Mouse (Mus musculus) CH12.LX (cell line): ENCODE measurements around the gene Rpl23. TPM values are rescaled to one million over a fixed set of nuclear protein-coding genes. Genes with fewer than 3 reads are reported as not detected.

Experiments
- DNase-seq: peaks from one replicate; pipeline ENCODE4 v3.0.0-alpha.2; 2013; ENCODE audit errors: extremely low read depth
- H3K27ac ChIP-seq: 2 replicates; pipeline ENCODE4 v1.5.1; 2012; ENCODE audit warnings: low read depth, mild to moderate bottlenecking, control low read depth, moderate library complexity; ENCODE audit not compliant: insufficient read depth
- H3K27me3 ChIP-seq: replicated peaks from 2 replicates; pipeline ENCODE3; 2012; ENCODE audit warnings: inconsistent platforms
- H3K36me3 ChIP-seq, 2 experiments: replicated peaks in 1 of 2; 2 replicates each; pipeline versions ENCODE3 to v1.6.1; 2012; ENCODE audit warnings: inconsistent platforms in 1 of 2, low read length in 1 of 2, mild to moderate bottlenecking in 1 of 2, mixed read lengths in 1 of 2, moderate library complexity in 1 of 2; ENCODE audit not compliant: control insufficient read depth in 1 of 2, insufficient read depth in 1 of 2
- H3K4me1 ChIP-seq, 2 experiments: 2 replicates each; pipeline ENCODE4 v1.6.1; 2012; ENCODE audit warnings: inconsistent platforms in 1 of 2, moderate library complexity in 1 of 2; ENCODE audit not compliant: insufficient read depth in 2 of 2, control insufficient read depth in 1 of 2
- H3K4me2 ChIP-seq: 2 replicates; pipeline ENCODE4 v1.6.1; 2012; ENCODE audit warnings: low read depth, mild to moderate bottlenecking, control low read depth; ENCODE audit not compliant: poor library complexity, insufficient read depth, severe bottlenecking
- H3K4me3 ChIP-seq, 3 experiments: fragments of 150-350 bp in 1 of 3; sonication (generic) in 1 of 3; replicated peaks in 1 of 3; 2 replicates each; pipeline versions ENCODE3 to v1.5.1; 2011 to 2012; ENCODE audit warnings: low read depth in 2 of 3, low read length in 2 of 3, mild to moderate bottlenecking in 2 of 3, moderate library complexity in 2 of 3, control low read depth in 1 of 3, improper control_type of control experiment in 1 of 3, inconsistent platforms in 1 of 3, mixed read lengths in 1 of 3; ENCODE audit not compliant: poor library complexity in 1 of 3
- H3K79me2 ChIP-seq: replicated peaks from 2 replicates; pipeline ENCODE4 v1.6.1; 2012; ENCODE audit warnings: mild to moderate bottlenecking, moderate library complexity; ENCODE audit not compliant: control insufficient read depth, poor library complexity, insufficient read depth, severe bottlenecking; ENCODE audit errors: extremely low read depth
- H3K9ac ChIP-seq: 2 replicates; pipeline ENCODE4 v1.6.1; 2012; ENCODE audit warnings: low read depth, mild to moderate bottlenecking, control low read depth, moderate library complexity; ENCODE audit not compliant: insufficient read depth
- H3K9me3 ChIP-seq: replicated peaks from 2 replicates; pipeline ENCODE3; 2012; ENCODE audit warnings: low read length, inconsistent platforms, mixed read lengths
- CTCF ChIP-seq, 2 experiments: IDR thresholded peaks in 1 of 2; conservative IDR thresholded peaks in 1 of 2; 2 replicates each; pipeline ENCODE4 v1.5.1; 2011 to 2012; ENCODE audit warnings: low read depth in 2 of 2, low read length in 2 of 2, improper control_type of control experiment in 1 of 2, inconsistent platforms in 1 of 2, mild to moderate bottlenecking in 1 of 2, moderate library complexity in 1 of 2
- E2F4 ChIP-seq: IDR thresholded peaks from 2 replicates; pipeline ENCODE4 v1.6.1; 2011; ENCODE audit warnings: low read depth, low read length, improper control_type of control experiment; ENCODE audit not compliant: insufficient replicate concordance
- ELF1 ChIP-seq: IDR thresholded peaks from 2 replicates; pipeline ENCODE4 v1.6.1; 2014; ENCODE audit warnings: low read depth, mild to moderate bottlenecking, inconsistent platforms, low read length, improper control_type of control experiment
- EP300 ChIP-seq: IDR thresholded peaks from 2 replicates; pipeline ENCODE4 v1.6.1; 2011; ENCODE audit warnings: low read length, improper control_type of control experiment
- ETS1 ChIP-seq: conservative IDR thresholded peaks from 2 replicates; pipeline ENCODE4 v1.6.1; 2012; ENCODE audit warnings: low read depth, mild to moderate bottlenecking, inconsistent platforms, low read length, improper control_type of control experiment, moderate library complexity
- GABPA ChIP-seq: IDR thresholded peaks from 2 replicates; pipeline ENCODE4 v1.6.1; 2012; ENCODE audit warnings: low read depth, low read length, improper control_type of control experiment, inconsistent platforms; ENCODE audit not compliant: insufficient replicate concordance
- HCFC1 ChIP-seq: IDR thresholded peaks from 2 replicates; pipeline ENCODE4 v1.6.1; 2012; ENCODE audit warnings: low read depth, mild to moderate bottlenecking, inconsistent platforms, low read length, improper control_type of control experiment
- IRF4 ChIP-seq: IDR thresholded peaks from 2 replicates; pipeline ENCODE4 v1.6.1; 2014; ENCODE audit warnings: low read depth, mild to moderate bottlenecking, inconsistent platforms, low read length, improper control_type of control experiment
- JUND ChIP-seq: conservative IDR thresholded peaks from 2 replicates; pipeline ENCODE4 v1.6.1; 2011; ENCODE audit warnings: low read depth, low read length, improper control_type of control experiment
- KAT2A ChIP-seq: IDR thresholded peaks from 2 replicates; pipeline ENCODE4 v1.6.1; 2012; ENCODE audit warnings: low read length, improper control_type of control experiment, inconsistent platforms; ENCODE audit not compliant: insufficient replicate concordance
- MAFK ChIP-seq: IDR thresholded peaks from 2 replicates; pipeline ENCODE4 v1.6.1; 2011; ENCODE audit warnings: low read length, improper control_type of control experiment; ENCODE audit not compliant: insufficient replicate concordance
- MAX ChIP-seq: IDR thresholded peaks from 2 replicates; pipeline ENCODE4 v1.6.1; 2011; ENCODE audit warnings: low read length, improper control_type of control experiment
- MAZ ChIP-seq: IDR thresholded peaks from 2 replicates; pipeline ENCODE4 v1.6.1; 2012; ENCODE audit warnings: low read depth, mild to moderate bottlenecking, inconsistent platforms, low read length, improper control_type of control experiment, moderate library complexity
- MEF2A ChIP-seq: IDR thresholded peaks from 2 replicates; pipeline ENCODE4 v1.6.1; 2014; ENCODE audit warnings: low read depth, mild to moderate bottlenecking, inconsistent platforms, low read length, improper control_type of control experiment, borderline replicate concordance
- MXI1 ChIP-seq: IDR thresholded peaks from 2 replicates; pipeline ENCODE4 v1.6.1; 2011; ENCODE audit warnings: mild to moderate bottlenecking, low read depth, low read length, improper control_type of control experiment
- NELFE ChIP-seq: IDR thresholded peaks from 2 replicates; pipeline ENCODE4 v1.6.1; 2011; ENCODE audit warnings: low read depth, low read length, improper control_type of control experiment
- NRF1 ChIP-seq: IDR thresholded peaks from 2 replicates; pipeline ENCODE4 v1.6.1; 2014; ENCODE audit warnings: low read depth, mild to moderate bottlenecking, inconsistent platforms, low read length, improper control_type of control experiment, moderate library complexity
- PAX5 ChIP-seq: IDR thresholded peaks from 2 replicates; pipeline ENCODE4 v1.6.1; 2012; ENCODE audit warnings: low read length, inconsistent platforms, mixed read lengths
- POLR2A ChIP-seq: IDR thresholded peaks from 2 replicates; pipeline ENCODE4 v1.6.1; 2011; ENCODE audit warnings: low read depth, mild to moderate bottlenecking, improper control_type of control experiment, low read length
- RCOR1 ChIP-seq: conservative IDR thresholded peaks from 2 replicates; pipeline ENCODE4 v1.6.1; 2012; ENCODE audit warnings: low read depth, mild to moderate bottlenecking, inconsistent platforms, low read length, improper control_type of control experiment
- SIN3A ChIP-seq: IDR thresholded peaks from 2 replicates; pipeline ENCODE4 v1.6.1; 2012; ENCODE audit warnings: low read length, improper control_type of control experiment, inconsistent platforms
- SMC3 ChIP-seq: IDR thresholded peaks from 2 replicates; pipeline ENCODE4 v1.6.1; 2011; ENCODE audit warnings: low read depth, low read length, improper control_type of control experiment
- TBP ChIP-seq: conservative IDR thresholded peaks from 2 replicates; pipeline ENCODE4 v1.6.1; 2011; ENCODE audit warnings: low read depth, low read length, improper control_type of control experiment
- TCF12 ChIP-seq: IDR thresholded peaks from 2 replicates; pipeline ENCODE4 v1.6.1; 2014; ENCODE audit warnings: low read depth, mild to moderate bottlenecking, inconsistent platforms, low read length, improper control_type of control experiment
- UBTF ChIP-seq: IDR thresholded peaks from 2 replicates; pipeline ENCODE4 v1.6.1; 2012; ENCODE audit warnings: low read depth, mild to moderate bottlenecking, inconsistent platforms, low read length, improper control_type of control experiment, moderate library complexity
- USF1 ChIP-seq: IDR thresholded peaks from 2 replicates; pipeline ENCODE4 v1.6.1; 2014; ENCODE audit warnings: low read depth, mild to moderate bottlenecking, inconsistent platforms, low read length, improper control_type of control experiment
- USF2 ChIP-seq: conservative IDR thresholded peaks from 2 replicates; pipeline ENCODE4 v1.6.1; 2011; ENCODE audit warnings: low read depth, low read length, improper control_type of control experiment
- ZMIZ1 ChIP-seq: IDR thresholded peaks from 2 replicates; pipeline ENCODE4 v1.6.1; 2012; ENCODE audit warnings: low read depth, mild to moderate bottlenecking, inconsistent platforms, low read length, improper control_type of control experiment
- dilution Hi-C: fragments of 300-500 bp; cut with MboI; formaldehyde crosslinking; loops from 2 replicates; pipeline ENCODE4 v1.14.3; 2020; ENCODE audit warnings: low sequenced_read_pairs; ENCODE audit not compliant: extremely low pct_unique_long_range_greater_than_20kb, extremely low pct_ligation_motif_present
- in situ Hi-C: fragments of 300-500 bp; cut with MboI; formaldehyde crosslinking; loops from 3 replicates; pipeline ENCODE4 v1.14.3; 2019; ENCODE audit warnings: low sequenced_read_pairs, low pct_ligation_motif_present, low pct_unique_long_range_greater_than_20kb, mixed read lengths
- polyA plus RNA-seq: library from polyadenylated mRNA; unstranded; fragments of >175 nt; gene quantifications from 2 replicates; pipeline ENCODE4 v1.2.1, GENCODE M21; 2012; ENCODE audit warnings: low read depth; ENCODE audit not compliant: insufficient read length
- total RNA-seq, 2 experiments: library from RNA; depleted of rRNA; stranded (reverse); fragments of 300-350 nt in 1 of 2; fragments of >200 nt in 1 of 2; gene quantifications; 2 replicates each; pipeline ENCODE4 v1.2.3; 2012 to 2014

The Rpl23 gene
- total and polyA plus RNA-seq, 3 experiments = 1,387 to 2,073 (median 1,878) TPM

DNA sequence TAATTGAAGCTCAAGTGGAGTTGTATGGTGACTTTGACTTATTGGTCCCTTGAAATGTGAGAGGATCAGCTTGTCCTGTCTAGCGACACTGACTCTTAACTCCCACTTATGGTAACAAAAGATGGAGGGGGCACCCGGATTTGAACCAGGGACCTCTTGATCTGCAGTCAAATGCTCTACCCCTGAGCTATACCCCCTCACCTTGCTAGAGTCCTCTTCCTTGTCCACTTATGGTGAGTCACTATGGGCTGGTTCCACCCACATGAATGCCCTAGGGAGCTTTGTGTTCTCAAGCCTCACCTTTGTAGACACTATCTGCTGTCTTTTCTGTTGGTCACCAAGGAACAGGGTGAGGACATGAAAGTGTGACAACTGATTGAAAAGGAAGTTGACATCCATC, 12.5 kb downstream of the Rpl23 start:
- H3K9me3 ChIP-seq = no peaks in the 10 kb centered on the region
- no peak overlapping the region for H3K4me2 ChIP-seq
- H3K4me1 ChIP-seq = peaks cover 9 to 11% of the 10 kb centered on the region in 2 experiments
- H3K27ac ChIP-seq = no peak overlapping the region
- in situ Hi-C loops (no loop called here), dilution Hi-C loops (no loop called here)
- TF ChIP-seq KAT2A = peak; percentile 78; the same call in 1 of the 2 replicates
- peak; percentile 100 for TF ChIP-seq TBP
- TF ChIP-seq MAZ = no peak
- TF ChIP-seq NRF1 = peak; percentile 65
- TF ChIP-seq E2F4 = 0 out of 2 replicates have a peak, but pooled peaks have one; percentile 42
- TF ChIP-seq ELF1 = peak; percentile 98
- peak; percentile 41; the same call in 1 of the 2 replicates for TF ChIP-seq POLR2A
- no peak for TF ChIP-seq NELFE
- no peak for TF ChIP-seq SMC3
- TF ChIP-seq ZMIZ1 = no peak
- TF ChIP-seq MXI1 = no peak
- peak; percentile 90 for TF ChIP-seq MAFK
- TF ChIP-seq GABPA = no peak
- TF ChIP-seq USF2 = no peak
- H3K4me3 ChIP-seq = no peak overlapping the region
- no peaks in the 10 kb centered on the region for H3K27me3 ChIP-seq
- H3K79me2 ChIP-seq = peaks cover 16% of the 10 kb centered on the region
- H3K9ac ChIP-seq = no peak overlapping the region
- DNase-seq = peak; percentile 77
- peaks cover 0 to 13% of the 10 kb centered on the region in 2 experiments for H3K36me3 ChIP-seq

DNA sequence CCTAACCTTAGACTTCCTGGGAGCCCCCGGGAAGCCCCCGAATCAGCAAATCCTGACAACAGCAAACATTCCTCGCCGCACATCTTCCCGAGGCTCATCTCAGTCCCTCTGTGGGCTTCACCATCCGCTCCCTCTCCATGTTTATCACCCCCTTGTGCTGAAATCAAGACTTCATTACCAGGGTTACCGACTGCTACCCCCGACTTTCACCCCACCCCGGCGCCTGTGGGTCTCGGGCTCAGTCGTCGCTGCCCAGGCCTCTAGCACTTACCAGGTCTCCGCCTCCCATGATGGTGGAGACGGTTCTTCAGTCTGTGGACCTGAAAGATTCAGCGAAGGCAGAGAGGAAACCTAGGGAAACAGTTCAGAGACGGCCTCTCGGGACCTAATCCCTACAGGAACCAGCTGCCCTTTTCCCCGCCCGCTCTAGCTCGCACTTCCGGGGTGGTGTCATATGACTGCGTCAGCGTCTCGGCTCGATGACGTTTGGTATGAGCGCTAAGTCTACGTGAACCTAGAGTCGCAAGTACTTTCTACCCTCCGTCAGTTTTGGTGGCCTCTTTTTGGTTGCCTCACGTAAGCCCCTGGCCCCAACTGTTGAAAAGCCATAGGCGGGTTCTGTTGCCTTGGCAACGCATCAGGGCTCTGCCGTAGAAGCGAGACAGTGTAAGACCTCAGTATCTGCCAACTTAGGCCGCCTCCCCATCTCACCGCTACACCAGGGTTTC, 15.9 kb downstream of the Rpl23 start, which contains the start of gene Cwc25:
Gene Cwc25 (minus strand): TSS at position 403 of the 728 bp plus-strand sequence.
- in situ Hi-C loops = no loop called here
- Histone ChIP-seq H3K4me2 (peak within 1 kb of the TSS; percentile 99), H3K36me3 (peaks cover 24 to 39% of the 10 kb centered on the region in 2 experiments), H3K9me3 (peaks cover 2% of the 10 kb centered on the region), H3K4me1 (peaks cover 10 to 18% of the 10 kb centered on the region in 2 experiments), H3K9ac (peak within 1 kb of the TSS; percentile 98), H3K27me3 (no peaks in the 10 kb centered on the region), H3K79me2 (peaks cover 17% of the 10 kb centered on the region), H3K27ac (peak within 1 kb of the TSS; percentile 75), H3K4me3 (peak within 1 kb of the TSS; percentile 71 to 93 (median 90))
- dilution Hi-C loops = no loop called here
- peak; percentile 99 for DNase-seq
- 0 out of 2 replicates have a peak, but pooled peaks have one; percentile 67 for TF ChIP-seq JUND
- peak; percentile 88; the same call in 1 of the 2 replicates for TF ChIP-seq E2F4
- peak; percentile 97 for TF ChIP-seq GABPA
- no peak for TF ChIP-seq UBTF
- TF ChIP-seq RCOR1 = no peak
- TF ChIP-seq PAX5 = no peak
- peak; percentile 87 for TF ChIP-seq TCF12
- peak; percentile 82 for TF ChIP-seq ETS1
- TF ChIP-seq HCFC1 = peak; percentile 97
- TF ChIP-seq ELF1 = peak; percentile 99
- TF ChIP-seq ZMIZ1 = peak; percentile 61; the same call in 1 of the 2 replicates
- TF ChIP-seq TBP = peak; percentile 92
- peak; percentile 84 for TF ChIP-seq MXI1
- peak; percentile 94 for TF ChIP-seq POLR2A
- TF ChIP-seq NELFE = peak; percentile 86
- 0 out of 2 replicates have a peak, but pooled peaks have one; percentile 34 for TF ChIP-seq MAZ
- TF ChIP-seq MAX = peak; percentile 72; the same call in 1 of the 2 replicates
- peak; percentile 69 for TF ChIP-seq USF2
- TF ChIP-seq IRF4 = peak; percentile 81; the same call in 1 of the 2 replicates
- peak; percentile 47; the same call in 1 of the 2 replicates for TF ChIP-seq NRF1
- TF ChIP-seq SIN3A = peak; percentile 100
- peak; percentile 86 for TF ChIP-seq MEF2A
- no peak for TF ChIP-seq SMC3
- peak; percentile 76 for TF ChIP-seq USF1
- TF ChIP-seq KAT2A = peak; percentile 95
- TF ChIP-seq EP300 = no peak
- TF ChIP-seq CTCF (conservative IDR thresholded peaks at IDR 0.05 in 1 of 2, IDR thresholded peaks at IDR 0.05 in 1 of 2; ENCODE audit: low read depth in 2 of 2, low read length in 2 of 2) = no peak
